Mouse (Mus musculus): ENCODE data around the gene 4430402I18Rik. TPM values are rescaled to one million over a fixed set of nuclear protein-coding genes. Genes with fewer than 3 reads are reported as not detected.

4430402I18Rik gene
- polyA plus RNA-seq, 1 experiment from 2014 or later: 3.4 TPM

- no peak overlapping the region for H3K4me3 ChIP-seq (ENCODE audit: low read length)
- no peak overlapping the region for H3K4me2 ChIP-seq (replicated peaks; ENCODE audit: low read depth, low read length)
- no peaks in the 10 kb centered on the region for H3K4me1 ChIP-seq (ENCODE audit: insufficient read depth, low read length)
- H3K9ac ChIP-seq (replicated peaks; ENCODE audit: low read length): no peak overlapping the region
- ATAC-seq (ENCODE audit: low FRiP score, low TSS enrichment): no peak
- no peaks in the 10 kb centered on the region for H3K27me3 ChIP-seq (ENCODE audit: insufficient read depth, low read length)
- WGBS: 87% methylated on average over 3 of the region's 3 CpGs
- no peaks in the 10 kb centered on the region for H3K36me3 ChIP-seq (ENCODE audit: insufficient read depth, low read length)
- no peaks in the 10 kb centered on the region for H3K9me3 ChIP-seq (ENCODE audit: low read length)
- no peak overlapping the region for H3K27ac ChIP-seq (ENCODE audit: low read length)
These were observed 78.3 kb downstream of the 4430402I18Rik start for GRCm38 (mm10) chr19:28889251-28889650.

DNA sequence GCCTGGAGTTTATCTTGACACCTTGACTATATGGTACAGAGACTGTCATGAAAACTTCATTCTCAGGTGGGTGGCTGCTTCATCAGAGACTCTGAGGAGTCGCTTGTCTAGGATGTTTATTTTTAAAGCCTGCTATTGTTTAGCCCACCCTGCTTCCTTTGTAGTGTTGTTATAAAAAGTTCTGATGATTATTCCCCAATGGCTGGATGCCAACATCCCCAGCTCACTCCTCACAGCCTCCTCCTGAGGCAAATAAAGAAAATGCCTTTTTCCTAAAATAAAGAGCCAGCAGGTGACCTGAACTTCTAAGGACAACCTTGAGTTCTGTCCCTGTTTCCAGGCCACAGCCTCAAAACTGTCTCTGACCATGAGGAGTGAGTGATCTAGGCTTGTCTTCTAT, 79.1 kb downstream of the 4430402I18Rik start:
- H3K36me3 ChIP-seq (ENCODE audit: insufficient read depth, low read length): no peaks in the 10 kb centered on the region
- H3K4me1 ChIP-seq (ENCODE audit: insufficient read depth, low read length): no peaks in the 10 kb centered on the region
- no peak overlapping the region for H3K4me3 ChIP-seq (ENCODE audit: low read length)
- no peak overlapping the region for H3K9ac ChIP-seq (replicated peaks; ENCODE audit: low read length)
- no peaks in the 10 kb centered on the region for H3K9me3 ChIP-seq (ENCODE audit: low read length)
- H3K27ac ChIP-seq (ENCODE audit: low read length): no peak overlapping the region
- WGBS: 54% methylated on average over 1 of the region's 1 CpGs
- no peak overlapping the region for H3K4me2 ChIP-seq (replicated peaks; ENCODE audit: low read depth, low read length)
- H3K27me3 ChIP-seq (ENCODE audit: insufficient read depth, low read length): no peaks in the 10 kb centered on the region
- ATAC-seq (ENCODE audit: low FRiP score, low TSS enrichment): no peak

- no peak overlapping the region for H3K9ac ChIP-seq (replicated peaks; ENCODE audit: low read length)
- no peak for ATAC-seq (ENCODE audit: low FRiP score, low TSS enrichment)
- no peak overlapping the region for H3K27ac ChIP-seq (ENCODE audit: low read length)
- H3K36me3 ChIP-seq (ENCODE audit: insufficient read depth, low read length): no peaks in the 10 kb centered on the region
- H3K27me3 ChIP-seq (ENCODE audit: insufficient read depth, low read length): no peaks in the 10 kb centered on the region
- H3K9me3 ChIP-seq (ENCODE audit: low read length): no peaks in the 10 kb centered on the region
- no peaks in the 10 kb centered on the region for H3K4me1 ChIP-seq (ENCODE audit: insufficient read depth, low read length)
- H3K4me3 ChIP-seq (ENCODE audit: low read length): no peak overlapping the region
- no peak overlapping the region for H3K4me2 ChIP-seq (replicated peaks; ENCODE audit: low read depth, low read length)
- 62% methylated on average over 1 of the region's 1 CpGs for WGBS
These were observed 84.5 kb downstream of the 4430402I18Rik start for GRCm38 (mm10) chr19:28883126-28883525.

GRCm38 (mm10) chr19:28879476-28879875, 88.1 kb downstream of the 4430402I18Rik start:
- no peak for ATAC-seq (ENCODE audit: low FRiP score, low TSS enrichment)
- 94% methylated on average over 2 of the region's 2 CpGs for WGBS
- no peaks in the 10 kb centered on the region for H3K4me1 ChIP-seq (ENCODE audit: insufficient read depth, low read length)
- no peaks in the 10 kb centered on the region for H3K9me3 ChIP-seq (ENCODE audit: low read length)
- H3K9ac ChIP-seq (replicated peaks; ENCODE audit: low read length): no peak overlapping the region
- H3K4me2 ChIP-seq (replicated peaks; ENCODE audit: low read depth, low read length): no peak overlapping the region
- no peaks in the 10 kb centered on the region for H3K36me3 ChIP-seq (ENCODE audit: insufficient read depth, low read length)
- H3K27me3 ChIP-seq (ENCODE audit: insufficient read depth, low read length): no peaks in the 10 kb centered on the region
- no peak overlapping the region for H3K27ac ChIP-seq (ENCODE audit: low read length)
- H3K4me3 ChIP-seq (ENCODE audit: low read length): no peak overlapping the region

- Histone ChIP-seq H3K4me1 (ENCODE audit: insufficient read depth, low read length) (no peaks in the 10 kb centered on the region), H3K27me3 (ENCODE audit: insufficient read depth, low read length) (no peaks in the 10 kb centered on the region), H3K4me3 (ENCODE audit: low read length) (no peak overlapping the region), H3K4me2 (replicated peaks; ENCODE audit: low read depth, low read length) (no peak overlapping the region), H3K27ac (ENCODE audit: low read length) (no peak overlapping the region), H3K36me3 (ENCODE audit: insufficient read depth, low read length) (no peaks in the 10 kb centered on the region), H3K9ac (replicated peaks; ENCODE audit: low read length) (no peak overlapping the region), H3K9me3 (ENCODE audit: low read length) (no peaks in the 10 kb centered on the region)
- 68% methylated on average over 2 of the region's 2 CpGs for WGBS
- no peak for ATAC-seq (ENCODE audit: low FRiP score, low TSS enrichment)
These were observed 97.2 kb downstream of the 4430402I18Rik start for GRCm38 (mm10) chr19:28870351-28870750.

DNA sequence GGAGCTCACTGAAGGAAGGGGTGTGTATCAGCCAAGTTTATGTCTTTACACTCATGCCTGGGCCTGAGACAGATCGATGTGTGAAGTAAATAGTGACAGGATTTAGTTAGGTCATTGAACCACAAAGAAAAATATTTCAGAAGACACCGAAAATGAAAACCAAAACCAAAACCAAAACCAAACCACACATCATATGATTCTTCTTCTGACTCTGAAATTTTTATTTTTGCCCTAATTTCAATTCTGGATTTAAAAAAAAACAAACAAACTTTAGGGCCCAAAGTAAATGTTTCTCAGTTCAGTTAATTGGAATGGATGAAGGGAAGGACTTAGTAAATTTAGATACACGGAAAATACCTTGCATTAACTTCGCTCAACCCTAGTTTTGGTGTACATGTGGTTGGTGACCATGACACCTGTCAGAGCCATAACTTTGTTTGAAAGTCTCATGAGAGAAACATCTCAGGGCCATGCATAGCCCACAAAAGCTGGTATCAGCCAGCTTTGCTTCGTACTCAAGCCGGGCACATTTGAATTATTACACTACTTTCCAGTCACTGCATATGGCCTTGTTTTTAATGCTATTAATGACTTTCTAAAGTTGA, 98.2 kb downstream of the 4430402I18Rik start:
- no peak overlapping the region for H3K4me2 ChIP-seq (replicated peaks; ENCODE audit: low read depth, low read length)
- no peak overlapping the region for H3K4me3 ChIP-seq (ENCODE audit: low read length)
- no peaks in the 10 kb centered on the region for H3K27me3 ChIP-seq (ENCODE audit: insufficient read depth, low read length)
- no peak overlapping the region for H3K9ac ChIP-seq (replicated peaks; ENCODE audit: low read length)
- ATAC-seq (ENCODE audit: low FRiP score, low TSS enrichment): no peak
- H3K27ac ChIP-seq (ENCODE audit: low read length): no peak overlapping the region
- H3K4me1 ChIP-seq (ENCODE audit: insufficient read depth, low read length): no peaks in the 10 kb centered on the region
- no peaks in the 10 kb centered on the region for H3K9me3 ChIP-seq (ENCODE audit: low read length)
- 88% methylated on average over 6 of the region's 6 CpGs for WGBS
- H3K36me3 ChIP-seq (ENCODE audit: insufficient read depth, low read length): no peaks in the 10 kb centered on the region

DNA sequence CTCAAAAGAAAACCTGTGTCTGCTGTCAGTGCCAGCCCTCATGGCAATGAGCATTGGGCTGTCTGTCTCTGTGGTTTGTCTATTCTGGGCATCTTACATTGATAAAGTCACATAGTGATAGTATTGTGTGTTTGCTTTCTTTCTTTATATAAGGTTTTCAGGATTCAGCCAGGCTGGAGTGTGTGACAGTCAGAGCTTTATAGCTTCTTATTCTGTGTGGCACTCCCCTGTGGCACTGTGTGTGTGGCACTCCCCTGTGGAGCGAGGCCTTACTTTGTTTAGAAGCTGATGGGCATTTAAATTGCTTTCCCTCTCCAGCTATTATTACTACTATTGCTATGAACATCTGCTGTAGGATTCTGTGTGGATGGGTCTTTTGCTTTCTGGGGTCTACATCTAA, 102.1 kb downstream of the 4430402I18Rik start:
- WGBS: 90% methylated on average over 1 of the region's 1 CpGs
- H3K4me2 ChIP-seq (replicated peaks; ENCODE audit: low read depth, low read length): no peak overlapping the region
- H3K4me3 ChIP-seq (ENCODE audit: low read length): no peak overlapping the region
- H3K9me3 ChIP-seq (ENCODE audit: low read length): no peaks in the 10 kb centered on the region
- no peak for ATAC-seq (ENCODE audit: low FRiP score, low TSS enrichment)
- no peak overlapping the region for H3K9ac ChIP-seq (replicated peaks; ENCODE audit: low read length)
- H3K27me3 ChIP-seq (ENCODE audit: insufficient read depth, low read length): no peaks in the 10 kb centered on the region
- H3K27ac ChIP-seq (ENCODE audit: low read length): no peak overlapping the region
- H3K4me1 ChIP-seq (ENCODE audit: insufficient read depth, low read length): no peaks in the 10 kb centered on the region
- no peaks in the 10 kb centered on the region for H3K36me3 ChIP-seq (ENCODE audit: insufficient read depth, low read length)

DNA sequence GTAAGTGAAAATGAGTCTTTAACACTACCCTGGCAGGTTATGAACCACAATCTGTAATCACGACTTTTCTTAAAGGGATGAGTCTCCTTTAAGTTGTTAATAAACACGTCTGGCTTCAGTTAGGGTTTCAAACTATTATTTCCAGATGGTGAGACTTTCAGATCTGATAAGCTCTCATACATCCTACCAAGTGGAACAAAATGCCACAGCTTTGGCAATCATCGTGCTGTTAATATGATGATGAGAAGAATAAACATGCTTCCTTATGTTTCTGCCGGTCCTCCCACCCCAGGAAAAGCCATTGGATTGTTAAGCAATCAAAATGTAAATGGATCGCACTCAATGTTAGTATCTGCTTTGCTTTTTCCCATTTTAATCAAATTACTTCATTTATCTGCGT, 102.6 kb downstream of the 4430402I18Rik start:
- whole genome bisulfite sequencing: 70% methylated on average over 6 of the region's 6 CpGs
- no peak for ATAC-seq (ENCODE audit: low FRiP score, low TSS enrichment)
- no peak overlapping the region for H3K27ac ChIP-seq (ENCODE audit: low read length)
- H3K4me3 ChIP-seq (ENCODE audit: low read length): no peak overlapping the region
- no peaks in the 10 kb centered on the region for H3K4me1 ChIP-seq (ENCODE audit: insufficient read depth, low read length)
- H3K9ac ChIP-seq (replicated peaks; ENCODE audit: low read length): no peak overlapping the region
- H3K4me2 ChIP-seq (replicated peaks; ENCODE audit: low read depth, low read length): no peak overlapping the region
- H3K36me3 ChIP-seq (ENCODE audit: insufficient read depth, low read length): no peaks in the 10 kb centered on the region
- no peaks in the 10 kb centered on the region for H3K9me3 ChIP-seq (ENCODE audit: low read length)
- H3K27me3 ChIP-seq (ENCODE audit: insufficient read depth, low read length): no peaks in the 10 kb centered on the region

DNA sequence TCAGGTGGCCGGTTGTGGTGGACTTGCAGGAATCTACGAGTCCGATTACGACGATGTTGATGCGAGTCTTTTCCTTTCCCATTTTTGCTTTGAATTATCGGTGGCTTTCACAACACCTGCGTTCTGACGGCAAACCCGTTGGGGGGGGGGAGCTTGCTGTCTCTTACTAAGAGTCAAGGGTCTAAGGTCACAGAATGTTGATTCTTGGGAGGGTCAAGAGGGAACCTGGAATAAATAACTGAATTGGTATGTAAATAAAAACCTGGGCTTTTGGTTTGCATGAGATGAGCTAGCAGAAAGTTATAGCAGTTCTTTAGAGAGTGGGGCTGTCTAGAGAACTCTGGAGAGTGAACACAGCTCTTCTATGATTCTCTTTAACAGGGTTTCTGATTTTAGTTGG, 104.0 kb downstream of the 4430402I18Rik start:
- WGBS: 94% methylated on average over 10 of the region's 10 CpGs

GRCm38 (mm10) chr19:28860246-28860645, 107.4 kb downstream of the 4430402I18Rik start:
- H3K9ac ChIP-seq (replicated peaks; ENCODE audit: low read length): no peak overlapping the region
- no peak overlapping the region for H3K4me2 ChIP-seq (replicated peaks; ENCODE audit: low read depth, low read length)
- no peak overlapping the region for H3K27ac ChIP-seq (ENCODE audit: low read length)
- 89% methylated on average over 2 of the region's 2 CpGs for WGBS
- no peaks in the 10 kb centered on the region for H3K36me3 ChIP-seq (ENCODE audit: insufficient read depth, low read length)
- no peak overlapping the region for H3K4me3 ChIP-seq (ENCODE audit: low read length)
- no peaks in the 10 kb centered on the region for H3K9me3 ChIP-seq (ENCODE audit: low read length)
- H3K27me3 ChIP-seq (ENCODE audit: insufficient read depth, low read length): no peaks in the 10 kb centered on the region
- no peak for ATAC-seq (ENCODE audit: low FRiP score, low TSS enrichment)
- H3K4me1 ChIP-seq (ENCODE audit: insufficient read depth, low read length): no peaks in the 10 kb centered on the region

More for the DNA sequence above, 104.0 kb downstream of the 4430402I18Rik start:
- Histone ChIP-seq H3K4me3 (ENCODE audit: low read length) (no peak overlapping the region), H3K27me3 (ENCODE audit: insufficient read depth, low read length) (no peaks in the 10 kb centered on the region), H3K4me1 (ENCODE audit: insufficient read depth, low read length) (no peaks in the 10 kb centered on the region), H3K4me2 (replicated peaks; ENCODE audit: low read depth, low read length) (no peak overlapping the region), H3K9me3 (ENCODE audit: low read length) (no peaks in the 10 kb centered on the region), H3K36me3 (ENCODE audit: insufficient read depth, low read length) (no peaks in the 10 kb centered on the region), H3K27ac (ENCODE audit: low read length) (no peak overlapping the region), H3K9ac (replicated peaks; ENCODE audit: low read length) (no peak overlapping the region)
- ATAC-seq (ENCODE audit: low FRiP score, low TSS enrichment): no peak

All from kidney, embryonic 16.5 days (tissue).